Mouse (Mus musculus): ENCODE results near the gene Gm21778. TPM values are rescaled to one million over a fixed set of nuclear protein-coding genes. Genes with fewer than 3 reads are reported as not detected.
"Not testable (repeated sequence)": the region's sequence is repeated elsewhere in the genome, so short reads cannot be mapped to it uniquely, and the experiment has no call there.

The Gm21778 gene
- total RNA-seq (2015) = not detected in 2 replicates
- total RNA-seq (2017) = not detected in 2 replicates

GRCm38 (mm10) chrY:5942160-5942559 lies at the start of gene Gm21778:
TSS of gene Gm21778 (plus strand) at chrY:5942460.
- ATAC-seq (replicated peaks; ENCODE audit: poor library complexity) = not testable (repeated sequence)

Other genes with a start within 250 kb of the Gm21778 start
- not detected in 2 replicates for gene Gm20914, start 216.5 kb upstream of the Gm21778 start, total RNA-seq (2015)
- not detected in 2 replicates for gene Gm20914, start 216.5 kb upstream of the Gm21778 start, total RNA-seq (2017)
- gene Gm28171, start 149.1 kb upstream of the Gm21778 start, total RNA-seq (2015) = not detected in 2 replicates
- not detected in 2 replicates for gene Gm28171, start 149.1 kb upstream of the Gm21778 start, total RNA-seq (2017)